Mouse (Mus musculus) lung, postnatal 0 days (tissue): ENCODE data around the gene Txndc17.

ENCODE experiments used
- CTCF ChIP-seq: IDR thresholded peaks from 2 replicates; pipeline ENCODE4 v1.5.1; 2016; ENCODE audit warnings: antibody characterized with exemption, mild to moderate bottlenecking
- EP300 ChIP-seq: IDR thresholded peaks from 2 replicates; pipeline ENCODE4 v1.6.1; 2016; ENCODE audit warnings: antibody characterized with exemption, mild to moderate bottlenecking, control low read depth

- no peak for TF ChIP-seq CTCF
- TF ChIP-seq EP300, result no peak
Measured at GRCm38 (mm10) chr11:72223414-72223813, 16.1 kb downstream of the Txndc17 start.
